Mouse (Mus musculus) liver, embryonic 14.5 days (tissue): ENCODE measurements around the gene Rbm33.

Experiments used
- CTCF ChIP-seq: IDR thresholded peaks from 2 replicates; pipeline ENCODE4 v1.5.1; 2016; ENCODE audit warnings: antibody characterized with exemption, low read depth, control low read depth
- EP300 ChIP-seq: IDR thresholded peaks from 2 replicates; pipeline ENCODE4 v1.6.1; 2016; ENCODE audit warnings: antibody characterized with exemption, low read depth

- TF ChIP-seq CTCF, result no peak
- TF ChIP-seq EP300, result no peak
Measured at GRCm38 (mm10) chr5:28425926-28426325, 109.0 kb downstream of the Rbm33 start.
